Mouse (Mus musculus): ENCODE results near the gene Ptch2. TPM values are rescaled to one million over a fixed set of nuclear protein-coding genes. Genes with fewer than 3 reads are reported as not detected.

Gene Ptch2
- total and polyA plus RNA-seq, 3 experiments = 0.38 TPM; not detected in 2

- peaks cover 5% of the 10 kb centered on the region; the same call in 1 of the 2 replicates for H3K27me3 ChIP-seq (ENCODE audit: insufficient read depth, low read length)
- H3K9me3 ChIP-seq (replicated peaks) = no peaks in the 10 kb centered on the region
- ATAC-seq (ENCODE audit: extremely low read depth, insufficient number of reproducible peaks, low FRiP score, poor library complexity, severe bottlenecking) (no peak), DNase-seq (ENCODE audit: low spot score) (no peak)
- no peak overlapping the region for H3K4me3 ChIP-seq (ENCODE audit: low read depth, low read length)
- peaks cover 40% of the 10 kb centered on the region for H3K4me1 ChIP-seq (ENCODE audit: insufficient read depth, low read depth, low read length)
- TF ChIP-seq POLR2AphosphoS5 (IDR thresholded peaks at IDR 0.05; ENCODE audit: insufficient replicate concordance, low read depth, low read length) (peak; percentile 88; the same call in 1 of the 2 replicates), CTCF (IDR thresholded peaks at IDR 0.05; ENCODE audit: low read depth, low read length) (no peak), GATA2 (IDR thresholded peaks at IDR 0.05; ENCODE audit: borderline replicate concordance, low read depth, low read length) (no peak), GATA1 (IDR thresholded peaks at IDR 0.05; ENCODE audit: borderline replicate concordance, low read length) (no peak)
- H3K36me3 ChIP-seq (replicated peaks) = peaks cover 67% of the 10 kb centered on the region
These were observed 53.7 kb downstream of the Ptch2 start for GRCm38 (mm10) chr4:117149291-117150211.

- no peak for ATAC-seq (ENCODE audit: extremely low read depth, insufficient number of reproducible peaks, low FRiP score, poor library complexity, severe bottlenecking)
- Histone ChIP-seq H3K4me1 (ENCODE audit: insufficient read depth, low read depth, low read length) (peaks cover 40% of the 10 kb centered on the region), H3K9me3 (replicated peaks) (no peaks in the 10 kb centered on the region), H3K27me3 (ENCODE audit: insufficient read depth, low read length) (peaks cover under 1% of the 10 kb centered on the region; the same call in 1 of the 2 replicates), H3K36me3 (replicated peaks) (peaks cover 74% of the 10 kb centered on the region), H3K4me3 (ENCODE audit: low read depth, low read length) (no peak overlapping the region)
- TF ChIP-seq POLR2AphosphoS5 (IDR thresholded peaks at IDR 0.05; ENCODE audit: insufficient replicate concordance, low read depth, low read length) (no peak), GATA1 (IDR thresholded peaks at IDR 0.05; ENCODE audit: borderline replicate concordance, low read length) (no peak), TAL1 (conservative IDR thresholded peaks at IDR 0.05; ENCODE audit: low read depth, low read length) (no peak), CTCF (IDR thresholded peaks at IDR 0.05; ENCODE audit: low read depth, low read length) (no peak), GATA2 (IDR thresholded peaks at IDR 0.05; ENCODE audit: borderline replicate concordance, low read depth, low read length) (no peak)
- no peak for DNase-seq (ENCODE audit: low spot score)
These were observed 54.4 kb downstream of the Ptch2 start for GRCm38 (mm10) chr4:117150212-117150733.

- Histone ChIP-seq H3K4me3 (ENCODE audit: low read depth, low read length) (peak overlapping the region; percentile 6; the same call in 1 of the 2 replicates), H3K4me1 (ENCODE audit: insufficient read depth, low read depth, low read length) (peaks cover 39% of the 10 kb centered on the region), H3K36me3 (replicated peaks) (peaks cover 80% of the 10 kb centered on the region), H3K9me3 (replicated peaks) (no peaks in the 10 kb centered on the region), H3K27me3 (ENCODE audit: insufficient read depth, low read length) (no peaks in the 10 kb centered on the region)
- no peak for TF ChIP-seq GATA2 (IDR thresholded peaks at IDR 0.05; ENCODE audit: borderline replicate concordance, low read depth, low read length)
- peak; percentile 89; the same call in 1 of the 2 replicates for TF ChIP-seq POLR2AphosphoS5 (IDR thresholded peaks at IDR 0.05; ENCODE audit: insufficient replicate concordance, low read depth, low read length)
- ATAC-seq (ENCODE audit: extremely low read depth, insufficient number of reproducible peaks, low FRiP score, poor library complexity, severe bottlenecking) = no peak
- no peak for DNase-seq (ENCODE audit: low spot score)
These were observed 55.5 kb downstream of the Ptch2 start for GRCm38 (mm10) chr4:117151416-117151815.

- no peak for ATAC-seq (ENCODE audit: extremely low read depth, insufficient number of reproducible peaks, low FRiP score, poor library complexity, severe bottlenecking)
- no peak for TF ChIP-seq GATA1 (IDR thresholded peaks at IDR 0.05; ENCODE audit: borderline replicate concordance, low read length)
- no peak for TF ChIP-seq GATA2 (IDR thresholded peaks at IDR 0.05; ENCODE audit: borderline replicate concordance, low read depth, low read length)
- TF ChIP-seq POLR2AphosphoS5 (IDR thresholded peaks at IDR 0.05; ENCODE audit: insufficient replicate concordance, low read depth, low read length) = 0 out of 2 replicates have a peak, but pooled peaks have one; percentile 13
- TF ChIP-seq CTCF (IDR thresholded peaks at IDR 0.05; ENCODE audit: low read depth, low read length) = no peak
- no peak for DNase-seq (ENCODE audit: low spot score)
- Histone ChIP-seq H3K27me3 (ENCODE audit: insufficient read depth, low read length) (no peaks in the 10 kb centered on the region), H3K36me3 (replicated peaks) (peaks cover 78% of the 10 kb centered on the region), H3K9me3 (replicated peaks) (no peaks in the 10 kb centered on the region), H3K4me3 (ENCODE audit: low read depth, low read length) (peak overlapping the region; percentile 98), H3K4me1 (ENCODE audit: insufficient read depth, low read depth, low read length) (peaks cover 43% of the 10 kb centered on the region)
These were observed 56.8 kb downstream of the Ptch2 start for GRCm38 (mm10) chr4:117152714-117153113.

GRCm38 (mm10) chr4:117155020-117155791 is 59.3 kb downstream of the Ptch2 start:
- Histone ChIP-seq H3K9me3 (replicated peaks) (no peaks in the 10 kb centered on the region), H3K36me3 (replicated peaks) (peaks cover 73% of the 10 kb centered on the region), H3K27me3 (ENCODE audit: insufficient read depth, low read length) (no peaks in the 10 kb centered on the region), H3K4me1 (ENCODE audit: insufficient read depth, low read depth, low read length) (peaks cover 39% of the 10 kb centered on the region), H3K4me3 (ENCODE audit: low read depth, low read length) (peak overlapping the region; percentile 98)
- DNase-seq (ENCODE audit: low spot score) (no peak), ATAC-seq (ENCODE audit: extremely low read depth, insufficient number of reproducible peaks, low FRiP score, poor library complexity, severe bottlenecking) (no peak; the same call in 1 of the 2 replicates)
- TF ChIP-seq POLR2AphosphoS5 (IDR thresholded peaks at IDR 0.05; ENCODE audit: insufficient replicate concordance, low read depth, low read length) = no peak; the same call in 1 of the 2 replicates
- no peak for TF ChIP-seq GATA1 (IDR thresholded peaks at IDR 0.05; ENCODE audit: borderline replicate concordance, low read length)
- TF ChIP-seq TAL1 (conservative IDR thresholded peaks at IDR 0.05; ENCODE audit: low read depth, low read length) = no peak
- no peak for TF ChIP-seq GATA2 (IDR thresholded peaks at IDR 0.05; ENCODE audit: borderline replicate concordance, low read depth, low read length)
- no peak for TF ChIP-seq CTCF (IDR thresholded peaks at IDR 0.05; ENCODE audit: low read depth, low read length)

Data from G1E (cell line).